Comparison of ENCODE assay signal across 9 mouse cellular contexts in the genomic region with DNA sequence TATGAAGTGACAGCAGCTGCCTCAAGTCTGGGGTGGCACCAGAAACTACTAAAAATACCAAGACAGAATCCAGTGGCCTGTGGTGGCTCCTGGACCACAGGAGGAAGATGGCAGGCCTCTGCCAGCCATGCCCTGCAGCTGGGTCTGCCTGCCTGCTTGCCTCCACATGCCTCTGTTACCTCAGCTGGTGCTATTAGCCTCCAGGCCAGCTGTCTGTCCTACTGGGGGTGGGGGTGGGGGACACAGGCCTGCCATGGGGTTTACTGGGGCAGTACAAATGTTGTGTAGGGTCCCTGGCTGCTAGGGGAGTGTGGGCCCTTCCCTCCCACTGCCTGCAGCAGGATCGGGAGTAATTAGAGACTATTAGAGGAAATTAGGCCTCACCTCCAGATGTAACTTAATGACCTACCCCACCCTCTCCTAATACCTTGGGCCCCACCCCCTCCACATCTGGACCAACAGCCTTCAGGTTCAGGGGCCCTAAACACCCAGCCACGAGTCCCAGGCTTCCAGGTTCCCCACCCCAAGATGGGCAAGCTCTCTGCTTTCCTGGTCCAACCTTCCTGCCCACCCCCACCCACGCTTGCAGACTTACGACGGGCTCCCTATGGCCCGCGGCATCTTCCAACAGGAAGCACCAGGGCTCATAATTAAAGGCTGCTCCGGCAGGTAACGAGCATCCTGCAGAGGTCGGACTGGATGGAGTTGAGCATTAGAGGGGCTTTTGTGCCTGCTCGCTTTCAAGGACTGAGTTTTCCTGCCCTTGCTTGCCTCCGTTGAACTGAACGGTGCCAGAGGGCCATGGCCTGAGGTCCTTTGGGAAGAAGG. TPM values are rescaled to one million over a fixed set of nuclear protein-coding genes. Genes with fewer than 3 reads are reported as not detected.
DNase-seq lines count a peak whose midpoint lies in the region; ATAC-seq and TF ChIP-seq lines count a peak whose summit lies in the region.
"Had no signal": no experiment of that assay in that cellular context is flagged by ENCODE, and none has a peak within 500 bp of the region (broad histone marks: within the 10 kb centered on the region; RNA-seq: fewer than 3 reads in every experiment).

No protein-coding gene starts in this region.

- no peaks in the 10 kb centered on the region; the same call in 1 of the 2 replicates for H3K9me3 ChIP-seq in heart, embryonic 16.5 days (replicated peaks; ENCODE audit: control insufficient read depth, low read length)
- no peaks in the 10 kb centered on the region for H3K9me3 ChIP-seq in embryonic facial prominence, embryonic 12.5 days
- H3K9me3 ChIP-seq in limb, embryonic 14.5 days (ENCODE audit: control insufficient read depth, low read length) = no peaks in the 10 kb centered on the region

- H3K4me3 ChIP-seq in heart, embryonic 16.5 days (ENCODE audit: low read length) = peak overlapping the region; percentile 54
- peak overlapping the region; percentile 29 for H3K4me3 ChIP-seq in embryonic facial prominence, embryonic 12.5 days
- H3K4me3 ChIP-seq in limb, embryonic 14.5 days (replicated peaks; ENCODE audit: low read length) = peak overlapping the region; percentile 41

- H3K27ac ChIP-seq in heart, embryonic 16.5 days (ENCODE audit: low read length) = no peak overlapping the region
- peak overlapping the region; percentile 23; the same call in 1 of the 2 replicates for H3K27ac ChIP-seq in embryonic facial prominence, embryonic 12.5 days
- H3K27ac ChIP-seq in limb, embryonic 14.5 days (replicated peaks; ENCODE audit: low read depth, low read length) = peak overlapping the region; percentile 44; the same call in 1 of the 2 replicates

- peak overlapping the region; percentile 72; the same call in 1 of the 2 replicates for H3K9ac ChIP-seq in heart, embryonic 16.5 days (ENCODE audit: low read length)
- H3K9ac ChIP-seq in embryonic facial prominence, embryonic 12.5 days = no peak overlapping the region
- H3K9ac ChIP-seq in limb, embryonic 14.5 days (ENCODE audit: low read depth, low read length, severe bottlenecking) = peak overlapping the region; percentile 44

- H3K4me1 ChIP-seq in heart, embryonic 16.5 days (ENCODE audit: control insufficient read depth, insufficient read depth, low read length) = peaks cover 36% of the 10 kb centered on the region
- H3K4me1 ChIP-seq in embryonic facial prominence, embryonic 12.5 days = peaks cover 36% of the 10 kb centered on the region
- H3K4me1 ChIP-seq in limb, embryonic 14.5 days (ENCODE audit: control insufficient read depth, insufficient read depth, low read length) = peaks cover 24% of the 10 kb centered on the region

- no peaks in the 10 kb centered on the region for H3K27me3 ChIP-seq in heart, embryonic 16.5 days (ENCODE audit: control insufficient read depth, insufficient read depth, low read length)
- no peaks in the 10 kb centered on the region for H3K27me3 ChIP-seq in embryonic facial prominence, embryonic 12.5 days
- H3K27me3 ChIP-seq in limb, embryonic 14.5 days (ENCODE audit: control insufficient read depth, insufficient read depth, low read length) = no peaks in the 10 kb centered on the region

- TF ChIP-seq POLR2A in limb, embryonic 14.5 days (IDR thresholded peaks at IDR 0.05; ENCODE audit: borderline replicate concordance, extremely low read depth, insufficient read depth, insufficient read length) = no peak

- no peak for DNase-seq in heart, postnatal 25 days (ENCODE audit: low spot score)
- DNase-seq in 3134 (ENCODE audit: extremely low read depth, insufficient read length, low spot score) = peak; percentile 71
- DNase-seq in limb, embryonic 14.5 days (ENCODE audit: low spot score) = no peak
- DNase-seq in right cerebral cortex, adult 18-20 months = no peak
- no peak for DNase-seq in Muller cell, postnatal 12 days (ENCODE audit: inconsistent ontology term)

- ATAC-seq in heart, embryonic 16.5 days (replicated peaks; ENCODE audit: extremely low read depth, insufficient read depth, low FRiP score) = no peak
- ATAC-seq in embryonic facial prominence, embryonic 12.5 days (ENCODE audit: insufficient number of reproducible peaks, insufficient read depth, low FRiP score, low TSS enrichment) = no peak
- ATAC-seq in limb, embryonic 14.5 days (ENCODE audit: low FRiP score, low read depth) = no peak
- ATAC-seq in frontal cortex, adult (ENCODE audit: low TSS enrichment) = no peak

- peak overlapping the region; percentile 77 for H3K4me2 ChIP-seq in heart, embryonic 16.5 days (ENCODE audit: low read depth, low read length)
- H3K4me2 ChIP-seq in embryonic facial prominence, embryonic 12.5 days (replicated peaks) = peak overlapping the region; percentile 58
- H3K4me2 ChIP-seq in limb, embryonic 14.5 days (replicated peaks; ENCODE audit: low read depth, low read length, severe bottlenecking) = peak overlapping the region; percentile 61

- intact Hi-C loops in heart, postnatal 25 days (cut with DNase I) = loop anchor here (10.0 kb wide), 1 partner anchor 141 kb away; no protein-coding TSS in a partner anchor

- 53% methylated on average over 13 of the region's 13 CpGs for WGBS in heart, embryonic 16.5 days
- WGBS in embryonic facial prominence, embryonic 12.5 days = 8% methylated on average over 13 of the region's 13 CpGs
- 8% methylated on average over 13 of the region's 13 CpGs for WGBS in limb, embryonic 14.5 days

- no peaks in the 10 kb centered on the region for H3K36me3 ChIP-seq in heart, embryonic 16.5 days (ENCODE audit: control insufficient read depth, insufficient read depth)
- H3K36me3 ChIP-seq in embryonic facial prominence, embryonic 12.5 days = no peaks in the 10 kb centered on the region
- H3K36me3 ChIP-seq in limb, embryonic 14.5 days (ENCODE audit: control insufficient read depth, insufficient read depth, low read length) = no peaks in the 10 kb centered on the region

RNA-seq across cellular contexts. Expression of a gene that starts 3.1 kb away (rescaled TPM):
- 0.24 and 0.55 TPM in 2 replicates for polyA plus RNA-seq in heart, embryonic 16.5 days (2015; fragmentation: Nextera tagmentation; extraction: Ambion mirVana)
- total RNA-seq in heart, postnatal 25 days (2021) = under 1 TPM in 1 of 2 experiments, not detected in 1; 0.20 TPM
- polyA plus RNA-seq in embryonic facial prominence, embryonic 12.5 days (2016; fragmentation: Nextera tagmentation; extraction: Ambion mirVana) = 0.06 and 0.08 TPM in 2 replicates
- polyA plus RNA-seq in limb, embryonic 14.5 days (2012; rRNA removed) = 0.28 and 0.30 TPM in 2 replicates
- polyA plus RNA-seq in limb, embryonic 14.5 days (2014; fragmentation: Nextera tagmentation; extraction: Ambion mirVana) = 0.08 and 0.21 TPM in 2 replicates
- polyA plus RNA-seq: large intestine, adult 2 months had no signal

RNA-seq across cellular contexts. Expression of a gene that starts 32.0 kb away (rescaled TPM):
- polyA plus RNA-seq in heart, embryonic 16.5 days (2015; fragmentation: Nextera tagmentation; extraction: Ambion mirVana) = 0.07 and 0.10 TPM in 2 replicates
- not detected for total RNA-seq in heart, postnatal 25 days (2021)
- 0.12 and 0.14 TPM in 2 replicates for polyA plus RNA-seq in embryonic facial prominence, embryonic 12.5 days (2016; fragmentation: Nextera tagmentation; extraction: Ambion mirVana)
- polyA plus RNA-seq in limb, embryonic 14.5 days (2012; rRNA removed) = 0.19 and 0.25 TPM in 2 replicates
- polyA plus RNA-seq in limb, embryonic 14.5 days (2014; fragmentation: Nextera tagmentation; extraction: Ambion mirVana) = 0.10 and 0.12 TPM in 2 replicates

RNA-seq across cellular contexts. Expression of a gene that starts 39.5 kb away (rescaled TPM):
- polyA plus RNA-seq in heart, embryonic 16.5 days (2015; fragmentation: Nextera tagmentation; extraction: Ambion mirVana) = 2.6 and 3.0 TPM in 2 replicates
- under 1 TPM; 0.73 to 0.98 TPM for total RNA-seq in heart, postnatal 25 days (2021)
- polyA plus RNA-seq in embryonic facial prominence, embryonic 12.5 days (2016; fragmentation: Nextera tagmentation; extraction: Ambion mirVana) = 0.22 TPM in 1 of 2 replicates, not detected in the other
- 0.10 and 0.11 TPM in 2 replicates for polyA plus RNA-seq in limb, embryonic 14.5 days (2012; rRNA removed)
- not detected in 2 replicates for polyA plus RNA-seq in limb, embryonic 14.5 days (2014; fragmentation: Nextera tagmentation; extraction: Ambion mirVana)
